Mouse (Mus musculus): Measurements from ENCODE around the gene Ube2r2.

DNA sequence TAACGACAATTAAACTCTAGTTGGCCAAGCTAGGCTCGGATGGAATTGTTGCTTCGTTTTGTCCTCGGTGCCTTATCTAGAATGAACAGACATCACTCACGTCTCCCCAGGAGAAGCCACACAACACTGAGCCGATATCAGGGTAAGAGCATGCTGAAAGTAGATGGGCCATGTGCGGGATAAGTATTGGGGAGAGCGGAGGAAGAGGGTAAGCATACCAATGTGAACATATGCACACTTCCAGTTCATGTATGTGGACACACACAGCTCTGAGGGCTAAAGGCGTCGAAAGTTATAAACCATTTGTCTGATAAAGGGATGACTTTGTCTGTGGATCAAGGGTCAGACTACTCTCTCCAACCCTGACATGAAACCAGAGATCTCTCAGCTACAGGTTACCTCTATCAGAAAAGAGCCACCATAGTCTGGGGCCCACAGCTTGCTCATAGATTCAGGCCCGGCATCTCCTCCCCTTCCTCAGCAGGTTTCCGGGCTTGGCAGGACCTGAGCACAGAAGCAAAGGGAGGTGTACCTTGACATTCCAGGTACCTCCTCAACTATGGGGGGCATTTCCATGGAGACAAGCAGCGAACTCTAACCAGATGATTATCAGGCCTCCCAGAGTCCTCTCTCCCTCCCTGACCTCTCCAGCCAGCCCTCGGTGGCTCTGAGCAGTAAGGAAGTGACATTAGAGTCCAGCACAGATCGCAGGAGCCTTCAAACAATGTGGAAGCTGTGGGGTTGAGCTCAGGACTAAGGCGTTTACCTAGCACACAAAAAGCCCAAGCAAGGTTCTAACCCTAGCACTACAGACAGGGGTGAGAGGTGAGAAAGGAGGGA lies 47.9 kb upstream of the Ube2r2 start:
- TF ChIP-seq CTCF (IDR thresholded peaks at IDR 0.05; ENCODE audit: insufficient read depth, low read length) (no peak), POLR2A (IDR thresholded peaks at IDR 0.05; ENCODE audit: borderline replicate concordance, extremely low read depth, low read depth, low read length) (no peak)
